Mouse (Mus musculus) heart, postnatal 4 days (tissue): ENCODE results near the gene Aftph. TPM values are rescaled to one million over a fixed set of nuclear protein-coding genes. Genes with fewer than 3 reads are reported as not detected.
"Not testable (repeated sequence)": the region's sequence is repeated elsewhere in the genome, so short reads cannot be mapped to it uniquely, and the experiment has no call there.

Source experiments
- DNase-seq: peaks from one replicate; pipeline ENCODE4 v3.0.0; 2021
- total RNA-seq, 2 experiments: library from RNA; stranded (reverse); gene quantifications; 2 replicates each; pipeline ENCODE4 v1.2.3; 2021

Aftph gene
- total RNA-seq = 10 to 100 TPM; 18.7 to 22.5 TPM

GRCm38 (mm10) chr11:20741201-20742100, at the start of gene Aftph:
Gene Aftph, minus strand, starts transcription at chr11:20741589.
- peak; percentile 98 for DNase-seq

DNA sequence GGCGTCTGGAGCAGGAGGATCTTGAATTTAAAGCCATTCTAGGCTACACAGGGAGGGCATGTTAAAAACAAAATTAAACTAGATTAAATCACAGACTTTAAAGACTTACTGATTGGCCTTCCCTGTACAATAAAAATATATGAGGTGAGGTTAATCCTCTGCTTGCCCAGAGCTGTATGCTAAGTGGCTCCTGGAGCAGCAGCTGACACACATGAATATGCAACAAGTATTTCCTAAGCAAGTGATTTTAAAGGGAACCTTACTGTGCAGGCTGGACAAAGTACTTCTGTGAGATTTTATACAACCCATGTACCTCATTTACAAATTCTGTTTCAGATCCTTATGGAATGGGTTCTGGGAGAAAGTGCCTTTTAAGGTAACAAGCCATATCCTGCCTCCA, 47.6 kb upstream of the Aftph start:
- DNase-seq = no peak

DNA sequence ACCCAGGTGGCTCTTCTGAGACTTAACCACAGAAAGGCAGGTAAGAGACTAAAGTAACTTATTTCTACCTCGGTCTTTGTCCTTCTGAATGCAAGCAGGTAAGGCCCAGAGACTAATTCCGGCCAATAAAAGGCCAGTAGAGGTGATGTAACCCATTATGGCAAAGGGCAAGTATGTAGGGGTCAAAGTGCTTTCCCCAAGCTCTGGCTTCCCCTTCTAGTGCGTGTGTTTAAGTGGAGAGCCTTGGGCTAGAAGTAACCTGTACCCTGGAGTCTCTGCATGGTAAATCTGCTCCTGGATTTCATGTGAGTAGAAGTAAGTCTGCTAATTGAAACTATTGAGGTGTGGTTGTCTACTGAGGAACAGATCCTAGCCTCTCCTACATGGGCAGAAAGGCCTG, 46.7 kb upstream of the Aftph start:
- no peak for DNase-seq

GRCm38 (mm10) chr11:20786191-20786590, 44.8 kb upstream of the Aftph start:
- DNase-seq = no peak

DNA sequence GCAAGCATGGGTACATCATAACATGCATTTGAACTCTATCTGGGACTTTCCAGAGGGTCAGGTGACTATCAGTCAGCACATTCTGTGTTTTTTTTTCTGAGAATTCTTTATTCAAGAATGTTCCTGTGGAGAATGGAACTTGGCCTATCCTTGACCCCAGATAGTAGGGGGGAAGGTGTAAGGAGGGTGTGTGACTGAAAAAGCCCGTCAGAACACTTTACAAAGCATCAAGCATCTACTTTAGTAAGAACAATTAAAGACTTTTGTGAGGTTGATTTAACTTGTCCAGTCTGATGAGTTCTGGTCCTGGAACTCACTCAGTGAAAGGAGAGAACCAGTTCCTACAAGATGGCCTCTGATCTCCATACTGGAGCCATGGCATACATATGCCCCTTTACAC, 43.8 kb upstream of the Aftph start:
- DNase-seq = no peak

DNA sequence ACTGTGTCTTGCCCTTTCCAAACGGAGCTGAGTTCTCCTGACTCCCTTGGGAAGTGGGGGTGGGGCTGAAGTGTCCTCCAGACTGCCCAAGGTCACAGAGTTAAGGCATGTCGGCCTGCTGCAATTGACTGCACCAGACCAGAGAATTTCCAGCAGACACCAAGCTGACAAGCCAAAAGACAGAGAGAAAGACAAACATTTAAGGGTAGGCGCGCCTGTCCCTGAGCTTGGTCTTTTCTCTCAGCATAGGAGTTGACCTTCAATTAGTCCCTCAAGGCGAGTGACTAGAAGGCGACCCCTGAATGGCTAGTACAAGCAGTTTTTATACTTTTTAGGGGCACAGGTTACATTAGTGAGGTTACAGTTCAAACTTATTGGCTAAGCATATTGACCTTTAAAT, 43.4 kb upstream of the Aftph start:
- no peak for DNase-seq

GRCm38 (mm10) chr11:20783467-20783866, 42.1 kb upstream of the Aftph start:
- no peak for DNase-seq

DNA sequence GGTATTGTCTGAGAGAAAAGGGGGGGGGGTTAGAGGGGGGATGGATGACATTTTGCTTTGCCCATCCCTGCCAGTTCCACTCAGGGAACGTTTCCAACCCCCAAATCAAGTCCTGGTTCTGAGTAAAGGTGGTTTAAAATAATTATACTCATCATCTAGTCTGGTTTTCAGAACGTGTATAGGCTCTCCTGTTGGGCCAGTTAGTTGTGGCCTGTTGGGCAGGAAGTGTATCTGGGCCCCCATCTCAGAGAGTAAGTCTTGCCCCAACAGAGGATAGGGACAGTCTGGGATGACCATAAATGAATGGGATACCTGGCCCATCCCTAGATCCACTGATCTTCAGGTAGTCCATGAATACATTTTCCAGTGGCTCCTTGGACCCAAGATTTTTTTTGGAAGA, 41.2 kb upstream of the Aftph start:
- no peak for DNase-seq

GRCm38 (mm10) chr11:20780312-20780711, 38.9 kb upstream of the Aftph start:
- no peak for DNase-seq

- no peak for DNase-seq
Observed at GRCm38 (mm10) chr11:20778861-20779563, 37.6 kb upstream of the Aftph start.

- no peak for DNase-seq
Observed at GRCm38 (mm10) chr11:20778298-20778697, 36.9 kb upstream of the Aftph start.

DNA sequence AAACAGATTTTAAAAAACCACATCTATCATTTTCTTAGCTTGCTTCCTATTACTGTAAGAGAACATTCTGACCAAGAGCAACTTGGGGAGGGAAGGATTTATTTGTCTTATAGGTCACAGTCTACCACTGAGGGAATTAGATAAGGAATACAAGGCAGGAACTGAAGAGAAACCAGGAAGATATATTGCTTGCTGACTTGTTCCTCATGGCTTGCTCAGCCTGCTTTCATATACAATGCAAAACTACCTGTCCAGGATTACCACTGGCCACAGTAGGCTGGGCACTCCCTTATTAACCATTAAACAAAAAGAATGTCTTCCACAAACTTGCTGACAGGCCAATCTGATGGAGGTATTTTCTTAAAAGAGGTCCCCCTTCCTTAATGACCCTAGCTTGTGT, 35.3 kb upstream of the Aftph start:
- DNase-seq = no peak

- no peak for DNase-seq
Observed at GRCm38 (mm10) chr11:20772642-20773041, 31.3 kb upstream of the Aftph start.

- not testable (repeated sequence) for DNase-seq
Observed at GRCm38 (mm10) chr11:20771827-20772226, 30.4 kb upstream of the Aftph start.

DNA sequence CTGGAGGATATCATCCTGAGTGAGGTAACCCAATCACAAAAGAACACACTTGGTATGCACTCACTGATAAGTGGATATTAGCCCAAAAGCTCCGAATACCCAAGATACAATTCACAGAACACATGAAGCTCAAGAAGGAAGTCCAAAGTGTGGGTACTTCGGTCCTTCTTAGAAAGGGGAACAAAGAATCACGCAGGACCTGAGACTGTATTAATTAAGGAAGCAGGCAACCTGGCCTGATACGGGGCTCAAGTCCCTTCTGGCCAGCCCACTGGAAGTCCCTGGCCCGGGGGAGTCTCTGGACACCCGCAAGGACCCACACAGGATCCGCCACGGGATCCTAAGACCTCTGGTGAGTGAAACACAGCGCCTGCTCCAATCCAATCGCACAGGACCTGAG, 20.6 kb upstream of the Aftph start:
- not testable (repeated sequence) for DNase-seq

DNA sequence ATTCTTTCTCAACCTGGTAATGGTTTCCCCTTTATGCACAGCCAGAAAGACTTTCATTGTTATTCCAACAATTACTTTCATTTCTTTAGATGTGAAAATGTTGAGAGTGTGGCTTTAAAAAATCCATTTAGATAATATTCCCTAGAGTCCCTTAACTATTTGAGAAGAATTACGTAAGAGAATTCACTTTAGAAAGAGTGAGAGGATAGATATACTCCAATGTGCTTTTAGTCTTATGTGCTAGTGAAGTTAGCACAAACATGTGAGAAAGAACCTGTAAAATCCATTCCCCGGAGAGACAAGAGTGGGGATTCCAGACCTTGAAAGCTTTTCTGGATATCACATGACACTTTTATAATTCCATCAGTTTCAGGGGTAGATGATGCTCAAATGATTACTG, 9.2 kb upstream of the Aftph start:
- no peak for DNase-seq

GRCm38 (mm10) chr11:20743353-20743752, 2.0 kb upstream of the Aftph start:
- no peak for DNase-seq

DNA sequence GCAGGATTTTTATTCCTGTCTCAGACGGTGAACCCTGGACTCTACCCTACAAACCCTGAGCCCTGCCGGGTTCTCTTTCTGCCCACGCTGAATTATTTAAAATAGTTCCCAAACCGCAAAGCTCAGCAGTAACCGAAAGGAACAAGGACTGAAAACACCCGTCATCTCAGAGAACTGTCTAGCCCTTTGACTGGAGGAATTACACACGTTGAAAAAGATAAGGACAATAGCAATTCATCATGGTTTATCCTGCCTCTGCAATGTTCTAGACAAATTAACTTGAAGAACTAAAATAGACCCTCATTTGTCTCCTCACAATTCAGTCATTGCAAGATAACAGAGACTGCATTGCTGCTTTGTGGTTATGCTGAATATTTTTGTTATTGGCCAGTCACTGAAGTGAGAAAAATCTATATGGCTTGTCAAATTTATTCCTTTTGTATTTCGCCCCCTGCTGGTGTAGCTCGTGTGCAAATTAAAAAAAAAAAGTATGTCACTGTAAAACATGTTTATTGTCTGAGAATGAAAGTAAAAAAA, 1.0 kb upstream of the Aftph start:
- DNase-seq = peak; percentile 68

DNA sequence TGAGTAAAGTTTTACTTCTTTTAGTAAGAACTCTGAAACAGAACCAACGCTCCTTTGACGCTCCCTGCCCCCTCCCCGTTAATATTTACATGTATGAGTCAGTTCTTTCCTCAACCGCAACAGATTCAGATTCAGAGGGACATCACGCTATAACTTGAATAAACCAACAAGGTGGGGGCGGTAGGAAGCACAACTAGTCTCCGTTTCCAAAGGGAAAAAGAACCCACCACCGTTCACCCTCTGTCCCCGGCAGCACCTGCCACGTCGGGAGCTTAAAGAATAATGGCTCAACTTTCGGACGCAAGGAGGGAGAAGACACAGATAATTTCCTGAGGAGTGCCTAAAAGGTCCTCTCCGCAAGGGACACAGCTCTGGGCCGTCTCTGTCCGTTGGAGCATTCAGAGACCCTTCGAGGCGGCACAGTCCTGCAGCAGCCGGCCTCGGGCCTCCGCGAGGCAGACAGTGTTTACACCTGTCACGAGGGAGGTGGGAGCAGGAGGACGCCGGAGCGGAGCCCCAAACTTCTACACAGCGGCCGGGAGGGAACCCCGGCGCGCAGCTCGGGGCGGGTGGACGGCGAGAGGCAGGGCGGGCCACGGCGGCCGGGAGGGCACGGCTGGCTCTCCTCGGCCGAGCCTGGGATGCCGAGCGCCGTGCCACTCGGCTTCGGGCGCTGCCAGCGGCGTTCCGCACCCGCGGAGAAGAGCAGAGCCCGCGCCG, 748 bp downstream of the Aftph start:
- peak; percentile 44 for DNase-seq

GRCm38 (mm10) chr11:20734066-20734465, 7.3 kb downstream of the Aftph start:
- no peak for DNase-seq

DNA sequence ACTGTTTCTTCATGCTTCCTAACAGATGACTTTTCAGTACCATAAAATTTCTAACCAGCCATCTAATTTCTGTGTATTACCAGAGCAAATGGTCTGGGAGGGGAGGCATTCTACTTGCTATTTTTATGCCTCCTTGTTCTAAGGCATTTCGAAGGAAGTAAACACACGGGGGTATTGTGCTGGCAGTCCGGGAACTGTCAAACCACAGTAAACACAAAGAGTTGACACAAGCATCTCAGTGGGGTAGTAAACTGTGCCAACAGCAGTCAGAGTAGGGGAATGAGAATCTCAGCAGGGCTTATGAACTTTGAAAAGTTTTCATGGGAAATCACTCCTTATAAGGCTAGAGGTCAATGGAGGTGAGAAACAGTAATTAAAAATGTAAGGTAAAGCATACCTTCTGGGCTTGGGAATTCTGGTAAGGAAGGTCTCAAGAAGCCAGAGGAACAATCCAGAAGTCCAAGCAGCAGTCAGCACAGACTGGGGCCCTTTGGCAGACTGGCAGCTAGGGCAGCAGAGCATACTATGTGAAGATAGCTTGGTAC, 7.8 kb downstream of the Aftph start:
- DNase-seq = no peak

DNA sequence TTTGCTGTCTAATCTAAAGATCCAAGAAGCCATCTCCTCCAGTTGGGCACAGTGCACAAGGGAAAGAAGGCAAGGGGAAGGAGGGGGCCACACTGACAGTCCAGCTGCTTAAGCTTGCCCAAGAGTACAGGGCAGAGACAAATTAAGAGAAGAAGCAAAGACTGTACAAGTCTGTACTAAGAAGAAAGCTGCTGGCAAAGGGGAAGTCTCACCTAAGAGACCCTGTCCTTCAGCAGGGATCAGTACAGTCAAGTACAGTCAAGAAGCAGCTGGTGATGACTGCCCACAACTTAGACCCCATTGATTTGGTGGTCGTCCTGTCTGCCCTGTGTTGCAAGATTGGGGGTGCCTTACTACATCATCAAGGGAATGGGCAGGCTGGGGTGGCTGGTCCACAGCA, 12.0 kb downstream of the Aftph start:
- no peak for DNase-seq

- no peak for DNase-seq
Observed at GRCm38 (mm10) chr11:20728044-20728443, 13.3 kb downstream of the Aftph start.
